Mouse (Mus musculus) embryonic facial prominence, embryonic 15.5 days (tissue): ENCODE measurements around the gene Shisa6. TPM values are rescaled to one million over a fixed set of nuclear protein-coding genes. Genes with fewer than 3 reads are reported as not detected.
"Not testable (repeated sequence)": the region's sequence is repeated elsewhere in the genome, so short reads cannot be mapped to it uniquely, and the experiment has no call there.

Experiments used
- ATAC-seq: fragments of 200-750 bp; cut with Nextera tagmentation; 2 replicates; pipeline ENCODE4 v1.8.0; 2017; ENCODE audit warnings: low read depth, moderate TSS enrichment; ENCODE audit not compliant: insufficient number of reproducible peaks, low FRiP score, low TSS enrichment
- H3K27ac ChIP-seq: fragments of 300-500 bp; sonication (generic); replicated peaks from 2 replicates; pipeline ENCODE4 v1.5.1; 2015; ENCODE audit warnings: mild to moderate bottlenecking, inconsistent platforms
- H3K27me3 ChIP-seq: fragments of 300-500 bp; sonication (generic); 2 replicates; pipeline ENCODE4 v1.6.1; 2015; ENCODE audit warnings: inconsistent platforms
- H3K36me3 ChIP-seq: fragments of 300-500 bp; sonication (generic); 2 replicates; pipeline ENCODE4 v1.6.1; 2015; ENCODE audit warnings: mild to moderate bottlenecking, inconsistent platforms
- H3K4me1 ChIP-seq: fragments of 300-500 bp; sonication (generic); 2 replicates; pipeline ENCODE4 v1.6.1; 2015; ENCODE audit warnings: inconsistent platforms
- H3K4me2 ChIP-seq: fragments of 300-500 bp; sonication (generic); replicated peaks from 2 replicates; pipeline ENCODE4 v1.6.1; 2015; ENCODE audit warnings: mild to moderate bottlenecking, inconsistent platforms
- H3K4me3 ChIP-seq: fragments of 300-500 bp; sonication (generic); replicated peaks from 2 replicates; pipeline ENCODE4 v1.5.1; 2015; ENCODE audit warnings: mild to moderate bottlenecking, inconsistent platforms
- H3K9ac ChIP-seq: fragments of 300-500 bp; sonication (generic); 2 replicates; pipeline ENCODE4 v1.6.1; 2015; ENCODE audit warnings: inconsistent platforms
- H3K9me3 ChIP-seq: fragments of 300-500 bp; sonication (generic); replicated peaks from 2 replicates; pipeline ENCODE4 v1.6.1; 2016; ENCODE audit warnings: inconsistent platforms
- WGBS: fragments of 180-500 bp; shearing (Covaris S2); methylation state at CpG from one replicate; pipeline ENCODE4 v1.1.7; 2015; 5-methylcytosine and 5-hydroxymethylcytosine counted together
- polyA plus RNA-seq: library from polyadenylated mRNA; unstranded; fragments of >200 nt; fragmentation: Nextera tagmentation; extraction: Ambion mirVana; gene quantifications from 2 replicates; pipeline ENCODE4 v1.2.1, GENCODE M21; 2015

Gene Shisa6
- polyA plus RNA-seq, 1 experiment from 2014 or later = 0.07 TPM

GRCm38 (mm10) chr11:66482501-66482900 lies 43.3 kb downstream of the Shisa6 start:
- Histone ChIP-seq H3K4me3 (no peak overlapping the region), H3K36me3 (no peaks in the 10 kb centered on the region), H3K4me1 (no peaks in the 10 kb centered on the region), H3K27ac (no peak overlapping the region), H3K4me2 (no peak overlapping the region), H3K27me3 (no peaks in the 10 kb centered on the region), H3K9me3 (no peaks in the 10 kb centered on the region), H3K9ac (no peak overlapping the region)
- WGBS = 56% methylated on average over 6 of the region's 6 CpGs
- ATAC-seq = no peak

GRCm38 (mm10) chr11:66442631-66443030 lies 83.1 kb downstream of the Shisa6 start:
- Histone ChIP-seq H3K27me3 (no peaks in the 10 kb centered on the region), H3K4me3 (no peak overlapping the region), H3K9ac (no peak overlapping the region), H3K36me3 (no peaks in the 10 kb centered on the region), H3K4me1 (no peaks in the 10 kb centered on the region), H3K4me2 (no peak overlapping the region), H3K9me3 (no peaks in the 10 kb centered on the region), H3K27ac (no peak overlapping the region)
- no peak for ATAC-seq
- 17% methylated on average over 5 of the region's 5 CpGs for WGBS

- no peak for ATAC-seq
- H3K4me1 ChIP-seq = no peaks in the 10 kb centered on the region
- H3K4me3 ChIP-seq = no peak overlapping the region
- no peak overlapping the region for H3K4me2 ChIP-seq
- no peak overlapping the region for H3K27ac ChIP-seq
- WGBS = 91% methylated on average over 6 of the region's 6 CpGs
- H3K36me3 ChIP-seq = no peaks in the 10 kb centered on the region
- H3K9ac ChIP-seq = no peak overlapping the region
- no peaks in the 10 kb centered on the region for H3K27me3 ChIP-seq
- no peaks in the 10 kb centered on the region for H3K9me3 ChIP-seq
Observed at GRCm38 (mm10) chr11:66426129-66426528, 99.6 kb downstream of the Shisa6 start.

- Histone ChIP-seq H3K9ac (no peak overlapping the region), H3K9me3 (no peaks in the 10 kb centered on the region), H3K36me3 (no peaks in the 10 kb centered on the region), H3K4me1 (no peaks in the 10 kb centered on the region), H3K27ac (no peak overlapping the region), H3K4me2 (no peak overlapping the region), H3K4me3 (no peak overlapping the region), H3K27me3 (no peaks in the 10 kb centered on the region)
- no peak for ATAC-seq
- WGBS = 67% methylated on average over 3 of the region's 3 CpGs
Observed at GRCm38 (mm10) chr11:66418216-66418615, 107.5 kb downstream of the Shisa6 start.

- H3K36me3 ChIP-seq, H3K4me3 ChIP-seq, H3K9me3 ChIP-seq, H3K27ac ChIP-seq, H3K27me3 ChIP-seq, H3K9ac ChIP-seq, H3K4me2 ChIP-seq, H3K4me1 ChIP-seq, ATAC-seq: not testable (repeated sequence)
- whole genome bisulfite sequencing = 85% methylated on average over 6 of the region's 6 CpGs
Observed at GRCm38 (mm10) chr11:66408721-66409120, 117.0 kb downstream of the Shisa6 start.

- Histone ChIP-seq H3K27me3 (no peaks in the 10 kb centered on the region), H3K9me3 (no peaks in the 10 kb centered on the region), H3K27ac (no peak overlapping the region), H3K4me2 (no peak overlapping the region), H3K36me3 (no peaks in the 10 kb centered on the region), H3K4me3 (no peak overlapping the region), H3K9ac (no peak overlapping the region), H3K4me1 (no peaks in the 10 kb centered on the region)
- 56% methylated on average over 7 of the region's 7 CpGs for WGBS
- no peak for ATAC-seq
Observed at GRCm38 (mm10) chr11:66400036-66400435, 125.7 kb downstream of the Shisa6 start.

GRCm38 (mm10) chr11:66387561-66387960 lies 138.2 kb downstream of the Shisa6 start:
- H3K27me3 ChIP-seq = no peaks in the 10 kb centered on the region
- H3K4me2 ChIP-seq = no peak overlapping the region
- no peaks in the 10 kb centered on the region for H3K4me1 ChIP-seq
- ATAC-seq = no peak
- H3K9me3 ChIP-seq = no peaks in the 10 kb centered on the region
- no peak overlapping the region for H3K4me3 ChIP-seq
- 60% methylated on average over 3 of the region's 3 CpGs for WGBS
- no peak overlapping the region for H3K27ac ChIP-seq
- no peak overlapping the region for H3K9ac ChIP-seq
- no peaks in the 10 kb centered on the region for H3K36me3 ChIP-seq

GRCm38 (mm10) chr11:66371796-66372195 lies 154.0 kb downstream of the Shisa6 start:
- Histone ChIP-seq H3K4me2 (no peak overlapping the region), H3K4me1 (no peaks in the 10 kb centered on the region), H3K36me3 (no peaks in the 10 kb centered on the region), H3K27ac (no peak overlapping the region), H3K4me3 (no peak overlapping the region), H3K9me3 (no peaks in the 10 kb centered on the region), H3K9ac (no peak overlapping the region), H3K27me3 (no peaks in the 10 kb centered on the region)
- 68% methylated on average over 3 of the region's 3 CpGs for WGBS
- no peak for ATAC-seq

GRCm38 (mm10) chr11:66369764-66370163 lies 156.0 kb downstream of the Shisa6 start:
- Histone ChIP-seq H3K27me3 (no peaks in the 10 kb centered on the region), H3K36me3 (no peaks in the 10 kb centered on the region), H3K4me1 (no peaks in the 10 kb centered on the region), H3K27ac (no peak overlapping the region), H3K9ac (no peak overlapping the region), H3K9me3 (no peaks in the 10 kb centered on the region), H3K4me3 (no peak overlapping the region), H3K4me2 (no peak overlapping the region)
- WGBS = 86% methylated on average over 4 of the region's 4 CpGs
- ATAC-seq = no peak

GRCm38 (mm10) chr11:66366809-66367685 lies 158.7 kb downstream of the Shisa6 start:
- ATAC-seq = no peak
- no peaks in the 10 kb centered on the region for H3K4me1 ChIP-seq
- no peak overlapping the region for H3K9ac ChIP-seq
- H3K36me3 ChIP-seq = no peaks in the 10 kb centered on the region
- no peaks in the 10 kb centered on the region for H3K9me3 ChIP-seq
- 24% methylated on average over 8 of the region's 8 CpGs for WGBS
- H3K4me3 ChIP-seq = no peak overlapping the region
- H3K27me3 ChIP-seq = no peaks in the 10 kb centered on the region
- no peak overlapping the region for H3K27ac ChIP-seq
- H3K4me2 ChIP-seq = no peak overlapping the region

- no peak overlapping the region for H3K4me3 ChIP-seq
- H3K4me1 ChIP-seq = no peaks in the 10 kb centered on the region
- no peaks in the 10 kb centered on the region for H3K9me3 ChIP-seq
- H3K27ac ChIP-seq = no peak overlapping the region
- 78% methylated on average over 1 of the region's 1 CpGs for WGBS
- H3K4me2 ChIP-seq = no peak overlapping the region
- no peaks in the 10 kb centered on the region for H3K36me3 ChIP-seq
- no peak overlapping the region for H3K9ac ChIP-seq
- H3K27me3 ChIP-seq = no peaks in the 10 kb centered on the region
- ATAC-seq = no peak
Observed at GRCm38 (mm10) chr11:66359811-66360210, 166.0 kb downstream of the Shisa6 start.

GRCm38 (mm10) chr11:66344822-66345221 lies 180.9 kb downstream of the Shisa6 start:
- WGBS = 61% methylated on average over 3 of the region's 3 CpGs
- H3K9me3 ChIP-seq = no peaks in the 10 kb centered on the region
- no peak overlapping the region for H3K9ac ChIP-seq
- H3K27ac ChIP-seq = no peak overlapping the region
- H3K4me2 ChIP-seq = no peak overlapping the region
- H3K36me3 ChIP-seq = no peaks in the 10 kb centered on the region
- H3K27me3 ChIP-seq = no peaks in the 10 kb centered on the region
- H3K4me3 ChIP-seq = no peak overlapping the region
- no peak for ATAC-seq
- no peaks in the 10 kb centered on the region for H3K4me1 ChIP-seq
